Comparison of ENCODE assay signal across 9 mouse cellular contexts in the genomic region with DNA sequence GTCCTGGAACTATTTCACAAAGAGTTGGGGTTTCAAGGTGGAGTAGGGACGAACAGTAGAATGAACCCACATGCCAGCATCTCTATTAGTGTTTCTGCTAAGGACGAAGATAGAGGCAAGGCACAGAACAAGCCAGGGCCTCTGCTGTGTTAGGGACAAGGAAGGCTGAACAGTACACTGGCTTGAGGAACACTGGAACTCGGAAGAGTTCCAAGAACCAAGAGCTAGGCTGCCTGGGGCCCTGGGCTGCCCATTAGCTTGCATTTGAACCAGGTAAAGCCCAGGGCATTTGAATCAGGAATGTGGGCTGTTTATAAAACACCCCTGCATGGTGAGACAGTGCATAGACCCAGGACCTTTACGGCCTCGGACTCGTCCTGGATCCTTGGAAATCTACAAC. TPM values are rescaled to one million over a fixed set of nuclear protein-coding genes. Genes with fewer than 3 reads are reported as not detected.
DNase-seq lines count a peak whose midpoint lies in the region; ATAC-seq and TF ChIP-seq lines count a peak whose summit lies in the region.
"Had no signal": no experiment of that assay in that cellular context is flagged by ENCODE, and none has a peak within 500 bp of the region (broad histone marks: within the 10 kb centered on the region; RNA-seq: fewer than 3 reads in every experiment).

No protein-coding gene starts in this region.

- WGBS in embryonic facial prominence, embryonic 14.5 days, result 33% methylated on average over 6 of the region's 6 CpGs
- 36% methylated on average over 6 of the region's 6 CpGs for WGBS in intestine, embryonic 15.5 days

- H3K79me2 ChIP-seq in myocyte (ENCODE audit: control insufficient read depth, insufficient read depth), result peaks cover 26% of the 10 kb centered on the region

- H3K4me2 ChIP-seq in embryonic facial prominence, embryonic 14.5 days (ENCODE audit: low read depth, low read length), result peak overlapping the region; percentile 92
- H3K4me2 ChIP-seq in intestine, embryonic 15.5 days (replicated peaks), result peak overlapping the region; percentile 94
- peak overlapping the region; percentile 83 for H3K4me2 ChIP-seq in myocyte (ENCODE audit: low read depth)

- H3K9ac ChIP-seq in embryonic facial prominence, embryonic 14.5 days (ENCODE audit: low read depth, low read length), result peak overlapping the region; percentile 83
- peak overlapping the region; percentile 64 for H3K9ac ChIP-seq in intestine, embryonic 15.5 days

- H3K9me3 ChIP-seq in embryonic facial prominence, embryonic 14.5 days (ENCODE audit: control insufficient read depth, low read length), result peaks cover 10% of the 10 kb centered on the region; the same call in 1 of the 2 replicates
- H3K9me3 ChIP-seq in intestine, embryonic 15.5 days, result no peaks in the 10 kb centered on the region

- H3K4me3 ChIP-seq in embryonic facial prominence, embryonic 14.5 days (ENCODE audit: low read depth, low read length), result peak overlapping the region; percentile 84
- H3K4me3 ChIP-seq in intestine, embryonic 15.5 days (replicated peaks), result peak overlapping the region; percentile 82
- H3K4me3 ChIP-seq in myocyte, result peak overlapping the region; percentile 80

- peaks cover 18% of the 10 kb centered on the region for H3K4me1 ChIP-seq in embryonic facial prominence, embryonic 14.5 days (ENCODE audit: control insufficient read depth, insufficient read depth, low read length)
- peaks cover 20% of the 10 kb centered on the region for H3K4me1 ChIP-seq in intestine, embryonic 15.5 days (replicated peaks)

- H3ac ChIP-seq in myocyte (ENCODE audit: control insufficient read depth, insufficient read length), result no peak overlapping the region

- no peaks in the 10 kb centered on the region for H3K27me3 ChIP-seq in embryonic facial prominence, embryonic 14.5 days (replicated peaks; ENCODE audit: control insufficient read depth, insufficient read depth, low read length)
- H3K27me3 ChIP-seq in intestine, embryonic 15.5 days (replicated peaks), result no peaks in the 10 kb centered on the region
- H3K27me3 ChIP-seq in myocyte (ENCODE audit: control insufficient read depth, insufficient read depth, insufficient read length), result no peaks in the 10 kb centered on the region
- H3K27me3 ChIP-seq: Patski had no signal

- H3K36me3 ChIP-seq in embryonic facial prominence, embryonic 14.5 days (ENCODE audit: control insufficient read depth, insufficient read depth, low read length), result 0 out of 2 replicates have a peak, but pooled peaks cover 5% of the 10 kb centered on the region
- H3K36me3 ChIP-seq in intestine, embryonic 15.5 days, result no peaks in the 10 kb centered on the region
- no peaks in the 10 kb centered on the region for H3K36me3 ChIP-seq in myocyte (ENCODE audit: control insufficient read depth, insufficient read depth)

- DNase-seq in kidney, postnatal 14 days, result peak; percentile 44
- DNase-seq in kidney, adult 18-20 months, result no peak
- DNase-seq in embryonic facial prominence, embryonic 14.5 days (ENCODE audit: low spot score), result no peak
- no peak for DNase-seq in c-Kit-positive CD71-positive TER-119-positive erythroid progenitor cells, embryonic 14.5 days (ENCODE audit: low spot score)
- no peak for DNase-seq in gastrocnemius, postnatal 4 days (ENCODE audit: low spot score in 2 of 2)
- no peak for DNase-seq in thymus, adult 18-20 months

- no peak for TF ChIP-seq POLR2A in myocyte (IDR thresholded peaks at IDR 0.05; ENCODE audit: insufficient read length, low read depth)

- H3K27ac ChIP-seq in embryonic facial prominence, embryonic 14.5 days (replicated peaks; ENCODE audit: low read depth, low read length), result 0 out of 2 replicates have a peak overlapping the region, but pooled peaks have one; percentile 80
- H3K27ac ChIP-seq in intestine, embryonic 15.5 days, result no peak overlapping the region

- no peak for ATAC-seq in embryonic facial prominence, embryonic 14.5 days (ENCODE audit: low read depth)
- no peak for ATAC-seq in intestine, embryonic 15.5 days

TF ChIP-seq in myocyte, 11 proteins besides CTCF, POLR2A, EP300 and RAD21:
- TF ChIP-seq REST (IDR thresholded peaks at IDR 0.05; ENCODE audit: insufficient read depth, insufficient read length), result no peak
- no peak for TF ChIP-seq SRF (IDR thresholded peaks at IDR 0.05; ENCODE audit: control insufficient read depth, insufficient read length, low read depth)
- TF ChIP-seq E2F4 (IDR thresholded peaks at IDR 0.05; ENCODE audit: insufficient read depth), result no peak
- no peak for TF ChIP-seq MYOD1 (IDR thresholded peaks at IDR 0.05; ENCODE audit: control insufficient read depth in 1 of 3, insufficient read length in 2 of 3, low read depth in 2 of 3)
- no peak for TF ChIP-seq MYOG (IDR thresholded peaks at IDR 0.05; ENCODE audit: control insufficient read depth in 1 of 3, insufficient read depth in 1 of 3, insufficient read length in 2 of 3, low read depth in 2 of 3)
- TF ChIP-seq MAX (IDR thresholded peaks at IDR 0.05; ENCODE audit: low read depth), result no peak
- TF ChIP-seq CEBPB (IDR thresholded peaks at IDR 0.05; ENCODE audit: insufficient read depth, poor library complexity, severe bottlenecking), result no peak
- no peak for TF ChIP-seq TCF3 (IDR thresholded peaks at IDR 0.05; ENCODE audit: insufficient read length, low read depth)
- TF ChIP-seq POLR2AphosphoS2 (IDR thresholded peaks at IDR 0.05; ENCODE audit: insufficient read length, low read depth), result no peak
- TF ChIP-seq USF1 (IDR thresholded peaks at IDR 0.05; ENCODE audit: low read depth), result no peak
- TF ChIP-seq TCF12 (IDR thresholded peaks at IDR 0.05; ENCODE audit: insufficient read depth, poor library complexity, severe bottlenecking), result no peak

RNA-seq across cellular contexts. Expression of a gene that starts 0.9 kb away (rescaled TPM):
- polyA plus RNA-seq in embryonic facial prominence, embryonic 14.5 days (2014; fragmentation: Nextera tagmentation; extraction: Ambion mirVana), result 19.9 and 20.2 TPM in 2 replicates
- polyA plus RNA-seq in intestine, embryonic 15.5 days (2015; fragmentation: Nextera tagmentation; extraction: Ambion mirVana), result 9.4 and 10.9 TPM in 2 replicates
- polyA plus RNA-seq in myocyte (2012; fragmentation: generic; extraction: Trizol), result 48.9 TPM
- 10 to 100 TPM; 83.4 to 86.1 TPM for total RNA-seq in gastrocnemius, postnatal 4 days (2021)
